Mouse (Mus musculus) left cerebral cortex, adult 11 months (tissue): ENCODE results near the gene Adrb1.
"Not testable (repeated sequence)": the region's sequence is repeated elsewhere in the genome, so short reads cannot be mapped to it uniquely, and the experiment has no call there.

Experiments used
- DNase-seq: peaks from one replicate; pipeline ENCODE4 v3.0.0; 2022; ENCODE audit warnings: low spot score

The Adrb1 gene

DNA sequence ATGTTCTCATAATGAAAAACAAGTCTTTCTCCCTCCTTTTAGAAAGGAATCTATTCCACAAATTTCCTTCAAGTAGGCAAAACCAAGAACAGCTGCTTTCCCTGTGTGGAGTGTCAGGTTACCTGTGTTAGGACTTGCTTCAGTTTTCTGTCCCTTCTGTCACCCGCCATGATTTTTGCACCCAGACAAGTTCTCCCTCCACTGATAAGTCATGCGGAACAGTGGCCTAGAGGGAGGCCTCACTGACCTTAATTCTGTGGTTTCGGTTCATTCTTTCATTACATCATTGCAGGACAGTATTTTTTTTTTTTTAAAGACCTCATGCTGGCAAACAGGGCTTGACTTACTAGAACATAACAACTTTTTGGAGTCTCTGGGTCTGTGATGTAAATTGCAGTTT is 27.3 kb downstream of the Adrb1 start:
- DNase-seq, result no peak

DNA sequence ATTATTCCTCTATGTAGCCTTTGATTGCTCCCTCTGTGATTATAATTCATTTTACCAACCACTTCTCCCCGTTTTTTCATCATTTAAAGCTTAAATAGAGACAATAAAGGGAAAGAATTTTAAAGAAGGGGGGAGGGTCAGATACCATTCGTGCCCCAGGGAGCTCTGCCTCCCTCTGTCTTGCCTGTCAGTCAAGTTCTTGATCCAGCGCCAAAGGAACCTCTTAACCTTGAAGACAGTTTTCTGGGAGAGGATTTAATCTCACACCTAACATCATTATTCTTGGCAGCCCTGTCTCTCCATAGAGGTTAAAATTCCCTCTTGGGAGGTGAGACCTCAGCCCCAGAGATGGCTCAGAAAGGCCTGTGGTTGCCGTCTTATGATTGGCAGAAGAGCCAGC is 28.7 kb downstream of the Adrb1 start:
- DNase-seq, result no peak

GRCm38 (mm10) chr19:56754456-56754855 is 32.5 kb downstream of the Adrb1 start:
- not testable (repeated sequence) for DNase-seq

DNA sequence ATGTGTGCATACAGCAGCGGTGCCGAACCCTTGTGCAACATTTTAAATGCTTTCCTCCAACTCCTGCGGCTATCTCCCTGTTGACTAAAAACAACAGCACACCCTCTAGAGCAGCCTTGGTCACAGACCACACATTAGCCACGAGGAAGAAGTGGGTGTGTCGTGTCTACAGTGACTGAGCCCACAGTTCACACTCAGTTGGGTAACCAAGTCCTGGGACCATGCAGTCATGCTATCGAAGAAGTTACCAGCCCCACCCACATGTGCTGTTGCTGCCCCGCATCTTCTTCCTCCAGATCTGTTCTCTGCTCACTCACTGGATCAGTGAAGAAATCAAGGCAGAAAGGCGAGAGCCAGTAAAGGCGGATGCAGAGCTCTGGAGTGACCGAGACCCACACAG is 34.4 kb downstream of the Adrb1 start:
- DNase-seq, result no peak

DNA sequence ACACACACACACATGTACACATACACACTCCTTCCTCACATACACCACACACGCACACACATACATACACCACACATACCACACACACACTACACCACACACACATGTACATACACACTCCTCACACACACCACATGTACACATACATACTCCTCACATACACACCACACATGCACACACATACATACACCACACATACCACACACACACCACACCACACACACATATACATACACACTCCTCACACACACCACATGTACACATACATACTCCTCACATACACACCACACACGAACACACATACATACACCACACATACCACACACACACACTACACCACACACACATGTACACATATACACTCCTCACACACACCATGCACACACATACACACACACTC is 36.3 kb downstream of the Adrb1 start:
- DNase-seq, result no peak

DNA sequence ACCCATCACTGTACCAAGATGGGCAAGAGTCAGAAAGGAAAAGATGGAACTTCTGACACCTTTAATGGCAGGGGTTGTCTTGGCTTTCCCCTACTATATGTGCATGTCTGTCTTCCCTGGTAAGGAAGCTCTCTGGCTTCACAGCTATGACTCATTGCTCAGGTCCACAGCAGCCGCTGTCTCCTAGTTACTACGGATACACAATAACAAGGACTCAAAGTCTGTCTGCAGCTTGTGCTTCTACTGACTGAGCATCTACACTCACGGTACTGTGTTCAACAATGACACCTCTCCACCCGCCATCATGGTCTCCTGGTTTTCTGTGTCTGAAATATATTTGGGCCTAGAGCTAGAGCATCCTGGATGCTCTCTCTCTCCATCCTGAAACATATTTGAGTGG is 37.7 kb downstream of the Adrb1 start:
- no peak for DNase-seq

- DNase-seq, result no peak
Measured at GRCm38 (mm10) chr19:56760306-56760940, 38.4 kb downstream of the Adrb1 start.

GRCm38 (mm10) chr19:56761096-56761495 is 39.1 kb downstream of the Adrb1 start:
- DNase-seq, result no peak

DNA sequence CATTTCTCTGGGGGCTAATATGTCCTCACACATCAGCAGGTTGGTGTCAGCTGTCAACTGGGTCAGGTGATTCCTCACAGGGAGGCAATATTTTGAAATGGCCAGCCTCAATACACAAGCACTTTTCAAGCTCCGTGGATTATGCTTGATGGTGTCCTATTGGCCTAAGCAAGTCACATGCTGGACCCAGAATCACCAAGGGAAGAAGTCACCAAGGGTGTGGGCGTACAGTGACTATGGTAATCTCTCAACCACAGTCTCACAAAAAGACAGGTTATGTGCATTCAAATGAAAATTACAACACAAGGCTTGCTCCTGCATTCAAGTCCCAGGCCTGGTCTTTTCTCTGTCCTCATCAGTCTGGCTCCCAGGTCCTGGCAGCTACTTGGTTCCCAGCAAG is 39.7 kb downstream of the Adrb1 start:
- DNase-seq, result no peak

DNA sequence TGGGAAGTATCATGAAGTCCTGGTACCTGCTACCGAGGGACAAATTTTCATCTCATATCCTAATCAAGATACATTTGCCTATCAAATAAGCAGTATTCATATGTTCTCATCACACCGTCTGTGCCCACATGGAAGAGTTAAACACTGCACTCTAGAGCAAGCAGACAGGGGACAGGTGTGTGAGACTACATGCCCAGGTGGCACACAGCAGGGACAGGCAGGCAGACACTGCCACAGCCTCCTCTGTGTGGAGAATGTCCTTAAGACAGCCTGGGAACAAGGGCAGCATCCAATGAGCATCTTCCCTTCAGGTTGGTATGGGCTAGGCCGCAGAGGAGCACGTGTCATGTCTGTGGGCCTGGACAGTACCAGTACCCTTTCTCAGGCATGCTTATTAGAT is 40.7 kb downstream of the Adrb1 start:
- DNase-seq, result no peak

DNA sequence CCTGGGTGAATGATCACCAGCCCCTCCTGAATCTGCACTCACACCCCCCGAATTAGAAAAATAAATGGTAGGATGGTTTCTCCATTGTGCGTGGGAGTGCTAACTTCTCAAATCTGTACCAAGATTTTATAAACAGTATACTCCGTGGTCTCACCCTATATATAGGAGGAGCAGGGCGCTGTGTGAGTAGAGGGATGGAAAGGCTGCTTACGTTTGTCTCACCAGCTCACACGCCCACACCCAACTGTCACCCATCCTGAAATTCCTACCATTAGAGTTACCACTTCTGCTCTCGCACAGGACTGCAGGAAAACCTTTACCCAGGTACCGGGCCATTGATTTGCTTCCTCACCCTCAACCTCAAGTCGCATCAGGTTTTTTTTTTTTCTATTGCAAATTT is 47.0 kb downstream of the Adrb1 start:
- no peak for DNase-seq

GRCm38 (mm10) chr19:56772158-56772557 is 50.2 kb downstream of the Adrb1 start:
- DNase-seq, result no peak

DNA sequence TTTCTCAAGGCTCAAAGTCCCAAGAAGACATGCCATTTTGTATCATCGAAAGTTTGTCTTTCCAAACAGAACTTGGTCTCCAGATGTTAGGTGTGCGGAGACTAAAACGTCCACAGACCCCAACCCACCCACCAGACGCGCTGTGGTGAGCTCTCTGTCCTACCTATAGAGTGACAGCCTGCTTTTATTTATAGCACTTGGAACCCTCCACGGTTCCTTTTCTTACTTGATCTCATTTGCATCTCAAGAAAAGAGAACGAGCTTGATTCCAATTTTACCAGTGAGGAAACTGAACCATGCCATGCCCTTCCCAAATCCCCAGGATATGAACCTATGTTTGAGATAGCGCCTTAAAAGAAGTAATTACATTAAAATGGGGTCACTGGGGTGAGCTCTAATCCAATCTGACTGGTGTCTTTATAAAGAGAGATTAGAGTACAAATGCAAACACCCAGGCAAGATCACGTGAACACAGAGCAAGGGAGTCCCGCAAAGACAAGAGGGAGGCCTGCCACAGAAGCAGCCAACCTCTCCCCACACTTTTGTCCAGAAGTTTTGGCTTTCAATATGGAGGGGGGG is 51.5 kb downstream of the Adrb1 start:
- DNase-seq, result no peak

DNA sequence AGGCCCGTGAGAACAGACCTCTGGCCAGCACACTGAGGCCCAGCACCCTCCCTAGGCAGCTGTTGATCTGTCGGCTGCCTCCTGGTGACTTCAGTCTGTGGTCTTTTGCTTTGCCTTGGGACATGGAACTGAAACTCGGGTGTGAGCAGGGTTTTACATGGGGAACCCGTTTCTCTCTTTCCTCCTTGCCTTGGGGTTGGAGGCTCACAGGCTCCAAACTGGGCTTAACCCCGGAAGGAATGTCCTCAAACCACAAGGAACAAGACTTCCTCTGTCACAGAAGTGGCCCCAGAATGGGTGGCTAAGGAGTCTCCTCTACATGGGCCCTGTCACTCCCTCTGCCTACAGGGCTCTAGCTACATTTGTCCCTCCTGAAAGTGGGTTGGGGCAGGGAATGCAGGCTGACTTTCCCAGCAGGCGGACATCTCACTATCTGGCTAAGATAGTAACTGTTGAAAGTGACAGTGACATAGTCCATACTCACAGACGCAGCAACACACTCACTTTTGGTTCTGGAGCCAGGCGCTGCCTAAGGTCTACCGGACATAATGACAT is 52.5 kb downstream of the Adrb1 start:
- no peak for DNase-seq

DNA sequence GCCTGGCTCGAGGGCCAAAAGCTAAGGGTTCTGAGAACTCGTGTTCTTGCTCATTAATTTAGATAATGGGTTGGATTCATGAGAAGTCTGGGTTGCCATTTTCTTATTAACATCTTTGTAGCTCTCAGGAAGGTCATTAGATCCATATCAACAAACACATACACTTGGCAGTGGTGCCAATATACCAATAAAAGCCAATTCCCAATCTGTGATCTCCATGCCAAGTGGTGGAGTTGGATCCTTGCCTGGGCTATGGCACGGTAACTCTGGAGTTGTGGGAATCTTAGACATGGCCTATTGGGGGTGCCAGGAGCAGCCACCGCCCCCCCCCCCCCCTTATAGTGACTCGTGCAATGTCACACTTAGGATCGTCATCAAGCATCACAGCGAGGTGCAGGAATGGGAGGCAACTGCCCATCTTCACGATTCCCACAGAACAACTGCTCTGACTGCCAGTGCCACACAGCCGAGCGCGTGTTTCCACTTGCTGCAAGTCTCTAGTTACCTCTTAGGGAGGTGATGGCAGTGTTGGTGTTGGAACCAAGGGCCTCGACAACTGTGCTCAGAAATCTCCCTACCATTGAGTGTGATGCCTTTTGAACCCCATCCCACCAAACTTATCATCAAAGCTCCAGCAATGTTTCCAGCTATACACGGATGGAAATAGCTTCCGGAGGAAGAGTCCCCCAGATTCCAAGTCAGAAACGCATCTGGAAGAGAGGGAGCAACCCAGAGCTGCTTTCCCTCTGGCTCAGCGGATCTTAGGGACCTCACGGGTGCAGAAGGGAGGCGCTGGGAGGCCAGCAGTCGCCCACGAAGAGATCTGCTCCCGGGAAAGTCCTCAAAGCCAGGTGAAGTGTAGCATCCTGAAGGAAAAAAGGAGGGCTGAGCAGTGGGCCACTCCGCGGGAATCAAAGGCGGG is 53.2 kb downstream of the Adrb1 start:
- no peak for DNase-seq

GRCm38 (mm10) chr19:56775893-56776718 is 54.1 kb downstream of the Adrb1 start:
- no peak for DNase-seq

GRCm38 (mm10) chr19:56776719-56777382 is 54.9 kb downstream of the Adrb1 start:
- DNase-seq, result no peak

GRCm38 (mm10) chr19:56778532-56778931 is 56.5 kb downstream of the Adrb1 start:
- not testable (repeated sequence) for DNase-seq
